In genomic region chr10:42501161-42501560, GRCm38 (mm10) we compare ENCODE assay signal across 8 mouse cellular contexts. TPM values are rescaled to one million over a fixed set of nuclear protein-coding genes. Genes with fewer than 3 reads are reported as not detected.
DNase-seq lines count a peak whose midpoint lies in the region; ATAC-seq and TF ChIP-seq lines count a peak whose summit lies in the region.

No protein-coding gene starts in this region.

- no peak for DNase-seq in kidney, adult 11 months
- peak; percentile 62 for DNase-seq in induced T-regulatory cell, adult 2 months (ENCODE audit: low read depth)
- DNase-seq in urinary bladder, postnatal 14 days (ENCODE audit: low spot score): no peak
- DNase-seq in thymus, postnatal 25 days: no peak
- no peak for DNase-seq in spleen, postnatal 10 days (ENCODE audit: low spot score in 2 of 2)

- no peaks in the 10 kb centered on the region for H3K36me3 ChIP-seq in kidney, embryonic 15.5 days
- H3K36me3 ChIP-seq in myocyte (ENCODE audit: control insufficient read depth, insufficient read depth): no peaks in the 10 kb centered on the region

- no peaks in the 10 kb centered on the region for H3K9me3 ChIP-seq in kidney, embryonic 15.5 days (replicated peaks)

- no peak overlapping the region for H3K9ac ChIP-seq in kidney, embryonic 15.5 days

- peak overlapping the region; percentile 98 for H3K27ac ChIP-seq in kidney, embryonic 15.5 days
- H3K27ac ChIP-seq in cortical plate, adult 2 months (ENCODE audit: insufficient read depth, low read length): no peak overlapping the region

- H3K27me3 ChIP-seq in kidney, embryonic 15.5 days: no peaks in the 10 kb centered on the region
- H3K27me3 ChIP-seq in myocyte (ENCODE audit: control insufficient read depth, insufficient read depth, insufficient read length): no peaks in the 10 kb centered on the region

- peak overlapping the region; percentile 77; the same call in 1 of the 2 replicates for H3K4me2 ChIP-seq in kidney, embryonic 15.5 days
- H3K4me2 ChIP-seq in myocyte (ENCODE audit: low read depth): peak overlapping the region; percentile 73

- peaks cover 5% of the 10 kb centered on the region for H3K4me1 ChIP-seq in kidney, embryonic 15.5 days
- no peaks in the 10 kb centered on the region for H3K4me1 ChIP-seq in cortical plate, adult 2 months (ENCODE audit: control insufficient read depth, insufficient read depth, low read length)

- 81% methylated on average over 5 of the region's 5 CpGs for WGBS in kidney, embryonic 15.5 days

- H3K4me3 ChIP-seq in kidney, embryonic 15.5 days (replicated peaks): peak overlapping the region; percentile 89
- H3K4me3 ChIP-seq in cortical plate, adult 2 months (ENCODE audit: insufficient read depth, low read length): peak overlapping the region; percentile 84; the same call in 1 of the 2 replicates
- peak overlapping the region; percentile 61 for H3K4me3 ChIP-seq in myocyte

- no peak for TF ChIP-seq CTCF in cortical plate, adult 2 months (IDR thresholded peaks at IDR 0.05; ENCODE audit: extremely low read depth, insufficient read depth, low read length)

- H3ac ChIP-seq in myocyte (ENCODE audit: control insufficient read depth, insufficient read length): no peak overlapping the region

- TF ChIP-seq POLR2A in cortical plate, adult 2 months (IDR thresholded peaks at IDR 0.05; ENCODE audit: extremely low read depth, insufficient read depth, low read length): no peak
- no peak for TF ChIP-seq POLR2A in myocyte (IDR thresholded peaks at IDR 0.05; ENCODE audit: insufficient read length, low read depth)

- ATAC-seq in kidney, embryonic 15.5 days (replicated peaks; ENCODE audit: low FRiP score): 0 out of 2 replicates have a peak, but pooled peaks have one; percentile 3

- H3K79me2 ChIP-seq in myocyte (ENCODE audit: control insufficient read depth, insufficient read depth): peaks cover 37% of the 10 kb centered on the region

TF ChIP-seq in myocyte, 11 proteins besides CTCF, POLR2A, EP300 and RAD21:
- no peak for TF ChIP-seq TCF12 (IDR thresholded peaks at IDR 0.05; ENCODE audit: insufficient read depth, poor library complexity, severe bottlenecking)
- no peak for TF ChIP-seq MYOG (IDR thresholded peaks at IDR 0.05; ENCODE audit: control insufficient read depth in 1 of 3, insufficient read depth in 1 of 3, insufficient read length in 2 of 3, low read depth in 2 of 3)
- no peak for TF ChIP-seq MAX (IDR thresholded peaks at IDR 0.05; ENCODE audit: low read depth)
- TF ChIP-seq MYOD1 (IDR thresholded peaks at IDR 0.05; ENCODE audit: control insufficient read depth in 1 of 3, insufficient read length in 2 of 3, low read depth in 2 of 3): no peak
- TF ChIP-seq REST (IDR thresholded peaks at IDR 0.05; ENCODE audit: insufficient read depth, insufficient read length): no peak
- TF ChIP-seq SRF (IDR thresholded peaks at IDR 0.05; ENCODE audit: control insufficient read depth, insufficient read length, low read depth): no peak
- no peak for TF ChIP-seq E2F4 (IDR thresholded peaks at IDR 0.05; ENCODE audit: insufficient read depth)
- no peak for TF ChIP-seq USF1 (IDR thresholded peaks at IDR 0.05; ENCODE audit: low read depth)
- TF ChIP-seq CEBPB (IDR thresholded peaks at IDR 0.05; ENCODE audit: insufficient read depth, poor library complexity, severe bottlenecking): no peak
- TF ChIP-seq TCF3 (IDR thresholded peaks at IDR 0.05; ENCODE audit: insufficient read length, low read depth): no peak
- no peak for TF ChIP-seq POLR2AphosphoS2 (IDR thresholded peaks at IDR 0.05; ENCODE audit: insufficient read length, low read depth)

RNA-seq across cellular contexts. Expression of gene Snx3, which starts 0.7 kb away (rescaled TPM):
- polyA plus RNA-seq in kidney, embryonic 15.5 days (2015; fragmentation: Nextera tagmentation; extraction: Ambion mirVana): 326 and 335 TPM in 2 replicates
- polyA plus RNA-seq in cortical plate, adult 2 months (2012; rRNA removed): 385 and 435 TPM in 2 replicates
- polyA plus RNA-seq in myocyte (2012; fragmentation: generic; extraction: Trizol): 251 TPM

RNA-seq across cellular contexts. Expression of gene Afg1l, which starts 22.8 kb away (rescaled TPM):
- 7.0 and 7.3 TPM in 2 replicates for polyA plus RNA-seq in kidney, embryonic 15.5 days (2015; fragmentation: Nextera tagmentation; extraction: Ambion mirVana)
- polyA plus RNA-seq in cortical plate, adult 2 months (2012; rRNA removed): 18.8 and 19.6 TPM in 2 replicates
- polyA plus RNA-seq in myocyte (2012; fragmentation: generic; extraction: Trizol): 6.5 TPM
